Mouse (Mus musculus) mouse trophoblast stem cell (cell line): ENCODE data around the gene Boc.

Experiments
- in situ Hi-C, 2 experiments: fragments of 300-500 bp; cut with MseI, MboI; formaldehyde crosslinking; loops; 2 replicates in 1 of 2; 3 replicates in 1 of 2; pipeline ENCODE4 v1.15.1; 2025

Boc gene

GRCm38 (mm10) chr16:44528955-44529354 is 29.7 kb downstream of the Boc start:
- in situ Hi-C loops: no loop called here

GRCm38 (mm10) chr16:44527218-44527905 is 31.3 kb downstream of the Boc start:
- in situ Hi-C loops: no loop called here

- in situ Hi-C loops: no loop called here
Observed at GRCm38 (mm10) chr16:44526689-44527088, 32.0 kb downstream of the Boc start.

- in situ Hi-C loops: no loop called here
Observed at GRCm38 (mm10) chr16:44526044-44526443, 32.7 kb downstream of the Boc start.

- in situ Hi-C loops: no loop called here
Observed at GRCm38 (mm10) chr16:44523595-44523994, 35.1 kb downstream of the Boc start.

GRCm38 (mm10) chr16:44516498-44516897 is 42.2 kb downstream of the Boc start:
- in situ Hi-C loops: no loop called here

GRCm38 (mm10) chr16:44510521-44511213 is 48.0 kb downstream of the Boc start:
- in situ Hi-C loops: no loop called here

GRCm38 (mm10) chr16:44509458-44510344 is 49.0 kb downstream of the Boc start:
- in situ Hi-C loops: no loop called here

- in situ Hi-C loops: no loop called here
Observed at GRCm38 (mm10) chr16:44508772-44509171, 49.9 kb downstream of the Boc start.

- in situ Hi-C loops: no loop called here
Observed at GRCm38 (mm10) chr16:44508025-44508424, 50.7 kb downstream of the Boc start.

GRCm38 (mm10) chr16:44507027-44507929 is 51.4 kb downstream of the Boc start:
- in situ Hi-C loops: no loop called here

GRCm38 (mm10) chr16:44505243-44505642 is 53.5 kb downstream of the Boc start:
- in situ Hi-C loops: no loop called here

GRCm38 (mm10) chr16:44502895-44503575 is 55.7 kb downstream of the Boc start:
- in situ Hi-C loops: no loop called here

GRCm38 (mm10) chr16:44502325-44502724 is 56.4 kb downstream of the Boc start:
- in situ Hi-C loops: no loop called here

- in situ Hi-C loops: no loop called here
Observed at GRCm38 (mm10) chr16:44501783-44502182, 56.9 kb downstream of the Boc start.

GRCm38 (mm10) chr16:44498447-44498846 is 60.2 kb downstream of the Boc start:
- in situ Hi-C loops: no loop called here

GRCm38 (mm10) chr16:44496971-44497464 is 61.7 kb downstream of the Boc start:
- in situ Hi-C loops: no loop called here

GRCm38 (mm10) chr16:44494441-44495108 is 64.1 kb downstream of the Boc start:
- in situ Hi-C loops: no loop called here

- in situ Hi-C loops: no loop called here
Observed at GRCm38 (mm10) chr16:44493868-44494267, 64.8 kb downstream of the Boc start.

GRCm38 (mm10) chr16:44492706-44493105 is 66.0 kb downstream of the Boc start:
- in situ Hi-C loops: no loop called here
